Mouse (Mus musculus) adrenal gland, postnatal 36 days (tissue): ENCODE results near the gene Ctnna3. TPM values are rescaled to one million over a fixed set of nuclear protein-coding genes. Genes with fewer than 3 reads are reported as not detected.
"Not testable (repeated sequence)": the region's sequence is repeated elsewhere in the genome, so short reads cannot be mapped to it uniquely, and the experiment has no call there.

ENCODE experiments used
- DNase-seq, 2 experiments: peaks; one replicate each; pipeline ENCODE4 v3.0.0; 2021; ENCODE audit warnings: mixed read lengths in 1 of 2
- total RNA-seq, 2 experiments: library from RNA; stranded (reverse); gene quantifications; 2 replicates each; pipeline ENCODE4 v1.2.3; 2021

Ctnna3 gene
- total RNA-seq, 2 experiments from 2014 or later, result 0.63 to 1.1 TPM

- no peak for DNase-seq
These were observed 1206.9 kb downstream of the Ctnna3 start for GRCm38 (mm10) chr10:64636760-64637159.

- no peak for DNase-seq
These were observed 1209.2 kb downstream of the Ctnna3 start for GRCm38 (mm10) chr10:64639061-64639460.

GRCm38 (mm10) chr10:64641093-64641492 is 1211.2 kb downstream of the Ctnna3 start:
- no peak for DNase-seq

- DNase-seq, result no peak
These were observed 1211.7 kb downstream of the Ctnna3 start for GRCm38 (mm10) chr10:64641576-64641975.

- DNase-seq, result no peak
These were observed 1214.1 kb downstream of the Ctnna3 start for GRCm38 (mm10) chr10:64643976-64644375.

- DNase-seq, result no peak
These were observed 1231.3 kb downstream of the Ctnna3 start for GRCm38 (mm10) chr10:64661190-64661589.

GRCm38 (mm10) chr10:64671469-64671868 is 1241.6 kb downstream of the Ctnna3 start:
- no peak for DNase-seq

- no peak for DNase-seq
These were observed 1245.9 kb downstream of the Ctnna3 start for GRCm38 (mm10) chr10:64675796-64676195.

GRCm38 (mm10) chr10:64710017-64710416 is 1280.1 kb downstream of the Ctnna3 start:
- DNase-seq, result no peak

GRCm38 (mm10) chr10:64718036-64718435 is 1288.1 kb downstream of the Ctnna3 start:
- no peak for DNase-seq

- no peak for DNase-seq
These were observed 1305.8 kb downstream of the Ctnna3 start for GRCm38 (mm10) chr10:64735692-64736091.

GRCm38 (mm10) chr10:64736616-64737015 is 1306.7 kb downstream of the Ctnna3 start:
- DNase-seq, result no peak

- not testable (repeated sequence) for DNase-seq
These were observed 1311.8 kb downstream of the Ctnna3 start for GRCm38 (mm10) chr10:64741721-64742120.

GRCm38 (mm10) chr10:64744099-64744498 is 1314.2 kb downstream of the Ctnna3 start:
- not testable (repeated sequence) for DNase-seq

GRCm38 (mm10) chr10:64748651-64749050 is 1318.8 kb downstream of the Ctnna3 start:
- DNase-seq, result no peak

GRCm38 (mm10) chr10:64750791-64751190 is 1320.9 kb downstream of the Ctnna3 start:
- DNase-seq, result peak in 1 of 2 experiments; percentile 6

- DNase-seq, result no peak
These were observed 1406.4 kb downstream of the Ctnna3 start for GRCm38 (mm10) chr10:64836315-64836714.

GRCm38 (mm10) chr10:64861439-64861838 is 1431.5 kb downstream of the Ctnna3 start:
- peak in 1 of 2 experiments; percentile 4 for DNase-seq

GRCm38 (mm10) chr10:64870888-64871287 is 1441.0 kb downstream of the Ctnna3 start:
- DNase-seq, result no peak

- no peak for DNase-seq
These were observed 1446.6 kb downstream of the Ctnna3 start for GRCm38 (mm10) chr10:64876506-64876905.

GRCm38 (mm10) chr10:64879860-64880259 is 1450.0 kb downstream of the Ctnna3 start:
- DNase-seq, result no peak

- no peak for DNase-seq
These were observed 1457.0 kb downstream of the Ctnna3 start for GRCm38 (mm10) chr10:64886946-64887345.

GRCm38 (mm10) chr10:64892458-64892857 is 1462.6 kb downstream of the Ctnna3 start:
- no peak for DNase-seq

GRCm38 (mm10) chr10:64898739-64899138 is 1468.8 kb downstream of the Ctnna3 start:
- no peak for DNase-seq

- DNase-seq, result no peak
These were observed 1471.8 kb downstream of the Ctnna3 start for GRCm38 (mm10) chr10:64901726-64902125.
